Mouse (Mus musculus) lung, embryonic 15.5 days (tissue): ENCODE measurements at regions not wholly inside any gene's neighbourhood (a gene's known extent, or its start where the extent isn't known, plus 50 kb on each side); places are given as distances from the start of the nearest gene placed in this dataset.

ENCODE experiments used
- ATAC-seq: fragments of 200-750 bp; cut with Nextera tagmentation; 2 replicates; pipeline ENCODE4 v1.8.0; 2017; ENCODE audit warnings: moderate number of reproducible peaks, borderline replicate concordance; ENCODE audit not compliant: low FRiP score, low TSS enrichment; ENCODE audit errors: extremely low read depth
- H3K27ac ChIP-seq: fragments of 300-500 bp; sonication (generic); 2 replicates; pipeline ENCODE4 v1.5.1; 2015; ENCODE audit warnings: moderate library complexity, mild to moderate bottlenecking, inconsistent platforms
- H3K27me3 ChIP-seq: fragments of 300-500 bp; sonication (generic); 2 replicates; pipeline ENCODE4 v1.6.1; 2015; ENCODE audit warnings: inconsistent platforms
- H3K36me3 ChIP-seq: fragments of 300-500 bp; sonication (generic); 2 replicates; pipeline ENCODE4 v1.6.1; 2015; ENCODE audit warnings: inconsistent platforms
- H3K4me1 ChIP-seq: fragments of 300-500 bp; sonication (generic); 2 replicates; pipeline ENCODE4 v1.6.1; 2015; ENCODE audit warnings: inconsistent platforms
- H3K4me2 ChIP-seq: fragments of 300-500 bp; sonication (generic); 2 replicates; pipeline ENCODE4 v1.6.1; 2015; ENCODE audit warnings: inconsistent platforms, mild to moderate bottlenecking, moderate library complexity
- H3K4me3 ChIP-seq: fragments of 300-500 bp; sonication (generic); 2 replicates; pipeline ENCODE4 v1.5.1; 2015; ENCODE audit warnings: mild to moderate bottlenecking, inconsistent platforms
- H3K9ac ChIP-seq: fragments of 300-500 bp; sonication (generic); 2 replicates; pipeline ENCODE4 v1.6.1; 2015; ENCODE audit warnings: inconsistent platforms
- H3K9me3 ChIP-seq: fragments of 300-500 bp; sonication (generic); 2 replicates; pipeline ENCODE4 v1.6.1; 2016; ENCODE audit warnings: inconsistent platforms
- WGBS: fragments of 180-500 bp; shearing (Covaris S2); methylation state at CpG from one replicate; pipeline ENCODE4 v1.1.7; 2015; 5-methylcytosine and 5-hydroxymethylcytosine counted together

GRCm38 (mm10) chr7:67426076-67426475, 53.4 kb upstream of the Mef2a start:
- Histone ChIP-seq H3K27me3 (no peaks in the 10 kb centered on the region), H3K9me3 (no peaks in the 10 kb centered on the region), H3K27ac (no peak overlapping the region), H3K4me3 (no peak overlapping the region), H3K36me3 (no peaks in the 10 kb centered on the region), H3K9ac (no peak overlapping the region), H3K4me1 (peaks cover 14% of the 10 kb centered on the region), H3K4me2 (no peak overlapping the region)
- no peak for ATAC-seq

- peak overlapping the region; percentile 67 for H3K27ac ChIP-seq
- no peaks in the 10 kb centered on the region for H3K9me3 ChIP-seq
- no peaks in the 10 kb centered on the region for H3K27me3 ChIP-seq
- H3K9ac ChIP-seq: no peak overlapping the region
- ATAC-seq: no peak
- 32% methylated on average over 1 of the region's 1 CpGs for WGBS
- H3K36me3 ChIP-seq: no peaks in the 10 kb centered on the region
- H3K4me1 ChIP-seq: peaks cover 16% of the 10 kb centered on the region
- no peak overlapping the region for H3K4me3 ChIP-seq
- H3K4me2 ChIP-seq: no peak overlapping the region
Measured at GRCm38 (mm10) chr7:67425581-67425980, 52.9 kb upstream of the Mef2a start.

- Histone ChIP-seq H3K27me3 (no peaks in the 10 kb centered on the region), H3K4me1 (peaks cover 16% of the 10 kb centered on the region), H3K9me3 (no peaks in the 10 kb centered on the region), H3K4me3 (no peak overlapping the region), H3K4me2 (no peak overlapping the region; the same call in 1 of the 2 replicates), H3K27ac (peak overlapping the region; percentile 67), H3K36me3 (no peaks in the 10 kb centered on the region), H3K9ac (no peak overlapping the region)
- no peak for ATAC-seq
- 45% methylated on average over 8 of the region's 8 CpGs for WGBS
Measured at GRCm38 (mm10) chr7:67424810-67425485, 52.3 kb upstream of the Mef2a start.
